Mouse (Mus musculus) G1E (cell line): Measurements from ENCODE around the gene St6galnac3. TPM values are rescaled to one million over a fixed set of nuclear protein-coding genes. Genes with fewer than 3 reads are reported as not detected.

ENCODE experiments used
- ATAC-seq: 2 replicates; pipeline ENCODE4 v1.8.0; 2016; ENCODE audit warnings: mild to moderate bottlenecking; ENCODE audit not compliant: insufficient number of reproducible peaks, poor library complexity, low FRiP score, severe bottlenecking; ENCODE audit errors: extremely low read depth
- DNase-seq: peaks from one replicate; pipeline ENCODE4 v3.0.0; 2012; ENCODE audit warnings: low spot score
- H3K27me3 ChIP-seq: 2 replicates; pipeline ENCODE4 v1.6.1; 2012; ENCODE audit warnings: mild to moderate bottlenecking, low read length, inconsistent platforms; ENCODE audit not compliant: insufficient read depth
- H3K36me3 ChIP-seq: replicated peaks from 2 replicates; pipeline ENCODE3; 2012; ENCODE audit warnings: mild to moderate bottlenecking, inconsistent platforms
- H3K4me1 ChIP-seq: 2 replicates; pipeline ENCODE4 v1.6.1; 2012; ENCODE audit warnings: low read depth, low read length, inconsistent platforms, mixed read lengths; ENCODE audit not compliant: insufficient read depth
- H3K4me3 ChIP-seq: 2 replicates; pipeline ENCODE4 v1.5.1; 2012; ENCODE audit warnings: low read depth, mild to moderate bottlenecking, inconsistent platforms, low read length, moderate library complexity, mixed read lengths
- H3K9me3 ChIP-seq: replicated peaks from 2 replicates; pipeline ENCODE4 v1.6.1; 2012; ENCODE audit warnings: inconsistent platforms
- CTCF ChIP-seq: IDR thresholded peaks from 2 replicates; pipeline ENCODE4 v1.5.1; 2012; ENCODE audit warnings: low read depth, low read length, inconsistent platforms, mixed read lengths
- GATA1 ChIP-seq: IDR thresholded peaks from 2 replicates; pipeline ENCODE4 v1.6.1; 2012; ENCODE audit warnings: borderline replicate concordance, low read length, inconsistent platforms, mixed read lengths
- GATA2 ChIP-seq: IDR thresholded peaks from 2 replicates; pipeline ENCODE4 v1.6.1; 2012; ENCODE audit warnings: low read depth, low read length, inconsistent platforms, borderline replicate concordance
- POLR2AphosphoS5 ChIP-seq: IDR thresholded peaks from 2 replicates; pipeline ENCODE4 v1.6.1; 2012; ENCODE audit warnings: low read depth, low read length, inconsistent platforms; ENCODE audit not compliant: insufficient replicate concordance
- TAL1 ChIP-seq: conservative IDR thresholded peaks from 2 replicates; pipeline ENCODE4 v1.6.1; 2012; ENCODE audit warnings: low read depth, low read length, inconsistent platforms, mixed read lengths
- polyA plus RNA-seq: library from polyadenylated mRNA; stranded (reverse); fragments of >175 nt; gene quantifications from 2 replicates; pipeline ENCODE4 v1.2.3, GENCODE M21; 2012
- total RNA-seq, 2 experiments: library from RNA; stranded (forward) in 1 of 2; stranded (reverse) in 1 of 2; fragments of 200-1000 nt in 1 of 2; fragments of >200 nt in 1 of 2; fragmentation: Nextera tagmentation in 1 of 2; gene quantifications; 2 replicates each; pipeline ENCODE4 v1.2.3; 2014 to 2017

The St6galnac3 gene
- total and polyA plus RNA-seq, 3 experiments: 1.3 to 62.8 (median 45.7) TPM

DNA sequence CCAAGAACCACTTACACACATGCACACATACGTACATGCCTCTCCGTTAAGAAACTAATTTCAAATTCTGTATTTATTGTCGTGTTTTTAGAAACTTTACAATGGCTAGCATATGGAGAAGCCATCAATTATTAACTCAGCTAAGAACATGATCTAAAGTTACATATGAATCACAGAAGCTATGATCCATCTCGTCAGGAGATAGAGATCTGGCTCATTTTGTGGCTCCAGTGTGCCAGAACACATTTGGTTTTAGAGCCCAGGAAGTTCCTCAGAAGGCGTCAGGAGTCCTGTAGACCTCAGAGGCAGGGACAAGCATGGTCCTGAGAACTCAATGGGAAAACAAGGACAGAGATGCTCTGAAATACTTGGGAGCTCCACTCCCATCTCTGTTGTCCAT lies 98.7 kb downstream of the St6galnac3 start:
- ATAC-seq: no peak
- H3K36me3 ChIP-seq: peaks cover 42% of the 10 kb centered on the region
- H3K4me3 ChIP-seq: no peak overlapping the region
- no peaks in the 10 kb centered on the region for H3K27me3 ChIP-seq
- TF ChIP-seq CTCF (no peak), GATA2 (no peak), GATA1 (no peak), POLR2AphosphoS5 (no peak), TAL1 (no peak)
- H3K9me3 ChIP-seq: no peaks in the 10 kb centered on the region
- no peaks in the 10 kb centered on the region for H3K4me1 ChIP-seq
- DNase-seq: no peak

DNA sequence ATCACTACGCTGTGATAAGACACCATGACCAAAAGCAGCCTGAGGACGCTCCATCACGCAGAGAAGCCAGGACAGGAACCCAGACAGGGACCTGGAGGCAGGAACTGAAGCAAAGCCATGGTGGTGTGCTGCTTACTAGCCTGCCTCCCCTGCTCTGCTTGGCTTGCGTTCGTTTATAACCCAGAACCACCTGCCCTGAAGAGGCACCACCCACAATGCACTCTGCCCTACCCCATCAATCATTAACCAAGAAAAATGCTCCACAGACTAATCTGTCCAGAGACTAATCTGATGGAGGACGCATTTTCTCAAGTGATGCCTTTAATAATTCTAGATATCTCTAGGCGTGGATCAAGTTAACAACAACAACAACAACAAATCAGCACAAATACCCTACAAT lies 106.0 kb downstream of the St6galnac3 start:
- no peak for ATAC-seq
- H3K4me3 ChIP-seq: no peak overlapping the region
- no peak for DNase-seq

GRCm38 (mm10) chr3:153616849-153617248 lies 108.1 kb downstream of the St6galnac3 start:
- TF ChIP-seq POLR2AphosphoS5 (no peak), GATA1 (no peak), GATA2 (no peak), CTCF (no peak), TAL1 (no peak)
- Histone ChIP-seq H3K36me3 (peaks cover 55% of the 10 kb centered on the region), H3K27me3 (no peaks in the 10 kb centered on the region), H3K4me1 (peaks cover 19% of the 10 kb centered on the region), H3K9me3 (no peaks in the 10 kb centered on the region), H3K4me3 (no peak overlapping the region)
- no peak for DNase-seq
- no peak for ATAC-seq

More for the DNA sequence above, 106.0 kb downstream of the St6galnac3 start:
- H3K27me3 ChIP-seq: no peaks in the 10 kb centered on the region
- TF ChIP-seq TAL1 (no peak), GATA1 (no peak), CTCF (no peak), GATA2 (no peak), POLR2AphosphoS5 (no peak)
- H3K36me3 ChIP-seq: peaks cover 55% of the 10 kb centered on the region
- peaks cover 19% of the 10 kb centered on the region for H3K4me1 ChIP-seq
- H3K9me3 ChIP-seq: no peaks in the 10 kb centered on the region

DNA sequence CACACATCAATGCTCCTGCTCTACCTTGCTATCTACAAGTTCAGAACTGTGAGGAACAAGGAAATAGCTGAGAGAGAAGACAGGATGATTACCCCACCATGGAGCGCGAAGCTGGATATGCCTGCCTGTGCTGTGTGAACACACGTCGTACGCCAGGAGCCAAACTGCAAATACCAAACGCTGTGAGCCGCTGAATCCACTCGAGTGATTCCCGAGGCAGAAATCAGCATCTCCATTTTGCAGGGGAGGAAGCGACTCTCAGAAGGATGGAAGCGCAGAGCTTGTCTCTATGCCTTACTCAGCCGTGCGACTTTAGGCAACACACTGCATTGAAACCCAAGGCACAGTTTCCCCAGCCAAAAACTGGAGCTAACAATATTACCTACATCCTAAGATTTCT lies 114.7 kb downstream of the St6galnac3 start:
- H3K4me1 ChIP-seq: no peaks in the 10 kb centered on the region; the same call in 1 of the 2 replicates
- H3K36me3 ChIP-seq: peaks cover 34% of the 10 kb centered on the region
- H3K27me3 ChIP-seq: no peaks in the 10 kb centered on the region
- DNase-seq: no peak
- ATAC-seq: no peak
- TF ChIP-seq TAL1 (no peak), GATA2 (no peak), CTCF (no peak), POLR2AphosphoS5 (no peak), GATA1 (no peak)
- H3K4me3 ChIP-seq: no peak overlapping the region
- H3K9me3 ChIP-seq: no peaks in the 10 kb centered on the region

GRCm38 (mm10) chr3:153606331-153606730 lies 118.6 kb downstream of the St6galnac3 start:
- Histone ChIP-seq H3K4me1 (no peaks in the 10 kb centered on the region; the same call in 1 of the 2 replicates), H3K27me3 (no peaks in the 10 kb centered on the region)
- ATAC-seq: no peak

GRCm38 (mm10) chr3:153605767-153606098 lies 119.2 kb downstream of the St6galnac3 start:
- TF ChIP-seq GATA1 (no peak), GATA2 (no peak), POLR2AphosphoS5 (no peak), TAL1 (no peak), CTCF (no peak)
- Histone ChIP-seq H3K9me3 (no peaks in the 10 kb centered on the region), H3K36me3 (peaks cover 44% of the 10 kb centered on the region), H3K27me3 (no peaks in the 10 kb centered on the region), H3K4me1 (no peaks in the 10 kb centered on the region; the same call in 1 of the 2 replicates), H3K4me3 (no peak overlapping the region)
- ATAC-seq: no peak
- DNase-seq: no peak

More at GRCm38 (mm10) chr3:153606331-153606730, 118.6 kb downstream of the St6galnac3 start:
- no peak for DNase-seq
- TF ChIP-seq GATA1 (no peak), CTCF (no peak), TAL1 (no peak), GATA2 (no peak), POLR2AphosphoS5 (no peak)
- no peak overlapping the region for H3K4me3 ChIP-seq
- H3K36me3 ChIP-seq: peaks cover 39% of the 10 kb centered on the region
- H3K9me3 ChIP-seq: no peaks in the 10 kb centered on the region
